Mouse (Mus musculus) layer of hippocampus, postnatal 25 days (tissue): Measurements from ENCODE around the gene Tifa. TPM values are rescaled to one million over a fixed set of nuclear protein-coding genes. Genes with fewer than 3 reads are reported as not detected.

ENCODE experiments used
- DNase-seq, 2 experiments: peaks; one replicate each; pipeline ENCODE4 v3.0.0; 2022; ENCODE audit warnings: mixed read lengths in 2 of 2, low spot score in 1 of 2; ENCODE audit errors: extremely low spot score in 1 of 2
- total RNA-seq, 2 experiments: library from RNA; stranded (reverse); gene quantifications; 2 replicates each; pipeline ENCODE4 v1.2.3; 2021

Gene Tifa
- total RNA-seq, 2 experiments from 2014 or later, result 6.3 to 6.5 TPM

DNA sequence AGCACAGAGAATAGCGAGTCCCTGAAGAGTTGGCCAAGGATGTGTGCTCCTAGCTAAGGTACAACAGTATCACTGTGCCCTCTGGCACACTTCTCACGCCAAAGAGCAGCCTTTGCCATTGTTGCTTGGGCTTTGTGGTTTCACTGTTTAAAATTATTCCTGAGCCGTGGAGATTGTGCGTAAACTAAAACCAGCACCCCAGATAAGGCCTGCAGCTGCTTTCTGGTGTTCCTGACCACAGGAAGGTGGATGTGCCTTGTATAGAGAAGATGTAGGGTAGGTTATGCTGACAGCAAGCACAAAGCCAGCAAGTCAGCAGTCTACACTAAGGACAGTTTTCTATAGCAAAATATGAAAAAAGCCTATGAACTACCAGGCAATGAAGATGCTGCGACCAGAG lies 31.6 kb downstream of the Tifa start:
- DNase-seq, result no peak

GRCm38 (mm10) chr3:127823886-127824863 lies 34.6 kb downstream of the Tifa start:
- DNase-seq, result no peak

- DNase-seq, result no peak
Measured at GRCm38 (mm10) chr3:127826503-127826902, 36.9 kb downstream of the Tifa start.

DNA sequence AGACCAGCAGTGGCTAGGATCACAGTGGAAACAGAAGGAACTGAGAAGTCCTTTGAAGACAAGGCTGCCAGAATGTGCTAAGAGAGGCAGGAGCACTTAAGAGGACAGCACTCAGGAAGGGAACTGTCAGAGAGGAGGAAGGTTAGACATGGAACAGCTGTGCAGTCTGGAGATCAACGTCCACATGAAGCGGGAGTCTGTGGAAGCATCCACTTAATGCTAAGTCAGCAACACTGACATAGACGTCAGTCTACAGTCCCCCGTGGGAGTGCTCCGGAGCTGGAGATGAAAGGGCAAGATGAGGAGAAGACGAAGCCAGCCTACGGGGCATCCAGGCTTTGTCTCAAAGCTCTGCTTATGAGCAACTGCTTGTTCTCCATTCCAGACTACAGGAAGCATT lies 37.5 kb downstream of the Tifa start:
- no peak for DNase-seq

DNA sequence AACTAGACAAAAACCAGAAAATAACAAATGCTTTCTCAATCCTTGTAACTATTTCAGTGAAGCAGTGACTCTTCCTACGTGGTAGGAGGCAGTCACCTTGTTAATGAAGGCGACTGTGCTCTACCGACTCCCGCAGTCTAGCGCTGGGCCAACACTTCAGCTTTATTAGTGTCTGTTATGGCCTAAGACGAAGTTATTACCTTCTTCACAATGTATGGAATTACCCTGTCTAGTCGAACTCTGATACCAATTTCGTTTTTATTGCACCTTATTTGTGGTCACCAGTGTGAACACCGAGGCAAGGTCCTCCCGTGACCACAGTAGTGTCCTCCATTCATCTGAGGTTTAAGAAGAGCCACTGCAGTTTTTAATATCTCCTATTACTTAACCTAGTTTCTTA lies 40.6 kb downstream of the Tifa start:
- DNase-seq, result no peak

GRCm38 (mm10) chr3:127831079-127831478 lies 41.5 kb downstream of the Tifa start:
- DNase-seq, result no peak

DNA sequence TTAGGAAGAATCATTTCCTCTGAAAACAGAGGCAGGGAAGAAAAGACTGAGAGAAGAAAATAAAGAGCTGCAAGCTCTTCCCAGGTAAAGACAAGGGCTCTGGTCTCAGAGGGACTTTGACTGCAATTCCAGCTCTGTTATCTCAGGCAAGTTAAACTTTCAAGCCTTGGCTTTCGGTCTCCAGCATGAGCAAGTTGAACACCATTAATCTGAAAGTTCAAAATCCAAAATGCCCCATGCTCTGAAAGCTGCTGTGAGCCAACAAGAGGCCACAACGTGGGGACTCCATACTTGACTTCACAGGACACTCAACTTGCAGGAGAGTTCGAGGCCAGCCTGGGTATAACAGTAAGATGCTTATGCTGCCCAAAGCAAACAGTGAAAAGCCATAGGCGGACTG lies 44.4 kb downstream of the Tifa start:
- DNase-seq, result no peak

- no peak for DNase-seq
Measured at GRCm38 (mm10) chr3:127835594-127835993, 46.0 kb downstream of the Tifa start.

- no peak for DNase-seq
Measured at GRCm38 (mm10) chr3:127836798-127837153, 47.2 kb downstream of the Tifa start.

DNA sequence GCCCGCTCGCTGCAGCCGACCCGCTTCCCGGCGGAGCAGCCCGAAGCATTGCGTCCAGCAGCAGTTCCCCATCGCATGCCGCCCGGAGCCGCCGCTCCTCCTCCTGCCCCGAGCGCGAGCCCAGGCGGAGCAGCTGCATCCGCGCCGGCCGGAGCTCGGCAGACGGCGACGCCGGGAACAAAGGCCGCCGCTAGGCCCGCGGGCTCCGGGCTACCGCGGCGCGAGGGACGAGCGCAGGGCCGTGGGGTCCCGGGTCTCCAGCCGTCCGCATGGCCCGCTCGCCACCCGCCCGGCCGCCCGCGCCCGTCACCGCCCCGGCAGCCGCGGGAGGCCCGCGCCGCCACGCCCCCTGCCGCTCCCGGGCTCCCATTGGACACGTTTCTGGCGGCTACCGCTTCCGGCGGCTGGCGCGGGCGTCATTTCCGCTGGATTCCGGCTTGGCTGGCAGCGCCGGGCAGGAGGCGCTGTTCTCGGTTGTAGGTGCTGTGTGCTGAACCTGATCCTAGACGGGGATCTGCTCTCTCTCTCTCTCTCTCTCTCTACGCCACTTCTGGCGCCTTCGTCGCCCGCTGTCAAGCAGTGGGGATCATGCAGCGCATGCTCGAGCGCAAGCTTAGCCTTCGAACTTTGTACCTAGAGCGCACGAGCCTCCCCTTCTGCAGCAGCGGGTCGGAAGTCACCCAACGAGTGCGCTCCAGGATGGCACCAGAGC lies 47.7 kb downstream of the Tifa start, which contains the start of gene Ap1ar:
Gene Ap1ar (minus strand): TSS at position 370 of the 712 bp plus-strand sequence.
- DNase-seq, result peak; percentile 93 to 95

- DNase-seq, result no peak
Measured at GRCm38 (mm10) chr3:127837972-127838644, 48.5 kb downstream of the Tifa start.

DNA sequence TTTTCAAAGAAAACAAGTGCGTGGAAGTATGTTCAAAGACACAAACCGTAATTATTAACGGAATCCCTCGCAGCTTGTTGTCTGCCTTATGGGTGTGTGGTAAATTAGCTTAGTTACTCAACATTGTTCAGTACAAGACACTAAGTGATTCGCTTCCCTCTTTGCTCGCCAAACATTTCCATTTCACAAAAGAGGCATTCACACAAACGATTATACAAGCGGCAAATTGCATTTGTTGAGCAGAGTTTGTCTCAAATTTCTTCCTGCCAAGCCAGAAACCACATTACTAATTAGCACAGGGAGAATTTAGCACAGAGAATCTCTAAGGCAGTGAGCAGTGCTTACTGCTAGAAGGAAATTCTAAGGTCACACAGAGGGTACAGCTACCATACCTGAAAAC lies 52.3 kb downstream of the Tifa start:
- no peak for DNase-seq

GRCm38 (mm10) chr3:127843324-127843940 lies 53.8 kb downstream of the Tifa start:
- no peak for DNase-seq

GRCm38 (mm10) chr3:127843941-127844327 lies 54.3 kb downstream of the Tifa start:
- no peak for DNase-seq

DNA sequence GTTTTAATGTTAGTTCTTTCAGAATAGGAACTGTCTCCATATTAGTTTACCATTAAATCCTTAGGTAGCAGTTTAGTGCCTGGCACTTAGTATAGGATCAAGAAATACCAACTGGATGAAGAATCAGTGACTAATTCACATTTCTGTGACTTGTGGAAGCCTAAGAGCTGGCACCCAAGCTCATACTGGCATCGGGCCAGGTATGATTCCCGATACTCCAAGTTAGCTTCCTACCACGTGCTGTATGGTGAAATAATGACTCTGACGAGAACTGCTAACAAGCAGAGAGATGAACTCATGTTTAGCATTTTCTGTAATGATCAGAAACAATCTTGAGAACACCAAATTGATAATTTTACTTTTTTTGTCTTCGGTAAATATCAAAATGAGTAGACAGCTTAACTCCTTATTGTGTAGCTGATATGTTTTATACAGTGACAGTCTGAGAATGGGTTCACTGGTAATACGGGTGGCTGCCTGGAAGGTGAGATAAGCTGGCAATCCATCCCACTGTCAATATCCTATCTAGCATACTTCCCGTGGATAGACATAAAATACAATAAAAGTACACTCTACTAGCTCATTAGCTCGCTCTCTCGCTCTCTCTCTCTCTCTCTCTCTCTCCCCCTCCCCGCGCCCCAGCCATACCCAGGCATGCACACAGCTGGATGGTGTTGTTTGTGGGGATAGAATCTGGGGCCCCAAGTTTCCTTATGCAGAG lies 58.6 kb downstream of the Tifa start:
- DNase-seq, result no peak

- no peak for DNase-seq
Measured at GRCm38 (mm10) chr3:127849922-127850321, 60.3 kb downstream of the Tifa start.

DNA sequence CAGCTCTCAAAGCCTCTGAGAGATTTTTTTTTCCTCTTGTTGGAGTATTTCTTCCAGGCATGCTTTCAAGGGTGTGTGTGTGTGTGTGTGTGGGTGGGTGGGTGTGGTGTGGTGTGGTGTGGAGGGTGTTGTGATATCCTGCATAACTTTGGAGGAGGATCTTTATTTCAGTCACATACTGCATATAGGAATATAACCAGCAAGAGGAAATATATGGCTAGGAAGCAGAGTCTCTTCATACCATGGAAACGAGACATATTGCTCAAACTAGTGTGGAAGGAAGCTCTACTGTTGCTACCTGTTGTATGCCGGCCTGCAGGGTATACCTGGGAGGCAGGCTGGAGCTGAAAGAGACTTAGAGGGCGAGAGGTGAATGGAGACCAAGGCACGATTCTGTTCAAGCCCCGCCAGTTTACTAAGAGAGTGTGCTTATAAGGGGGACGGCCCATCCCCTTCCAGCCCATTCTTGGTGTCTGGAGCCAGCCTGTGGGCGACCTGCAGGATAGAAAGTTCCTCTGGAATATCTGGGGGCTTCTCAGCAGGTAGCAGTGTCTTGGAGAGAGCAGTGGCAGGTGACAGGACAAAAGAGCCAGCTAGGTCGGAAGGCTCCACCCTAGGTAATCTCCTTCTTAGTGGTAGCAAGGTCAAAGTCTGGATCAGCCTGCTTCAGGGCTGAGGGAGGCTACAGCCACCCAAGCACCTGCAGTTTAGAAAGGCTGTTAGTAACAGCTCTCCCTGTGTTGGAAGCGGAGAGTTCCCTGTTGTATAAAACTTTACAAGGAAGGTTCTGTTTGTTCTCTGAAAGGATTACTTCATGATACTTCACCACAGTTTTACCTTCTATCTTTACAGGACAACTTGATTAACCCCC lies 61.4 kb downstream of the Tifa start:
- no peak for DNase-seq

DNA sequence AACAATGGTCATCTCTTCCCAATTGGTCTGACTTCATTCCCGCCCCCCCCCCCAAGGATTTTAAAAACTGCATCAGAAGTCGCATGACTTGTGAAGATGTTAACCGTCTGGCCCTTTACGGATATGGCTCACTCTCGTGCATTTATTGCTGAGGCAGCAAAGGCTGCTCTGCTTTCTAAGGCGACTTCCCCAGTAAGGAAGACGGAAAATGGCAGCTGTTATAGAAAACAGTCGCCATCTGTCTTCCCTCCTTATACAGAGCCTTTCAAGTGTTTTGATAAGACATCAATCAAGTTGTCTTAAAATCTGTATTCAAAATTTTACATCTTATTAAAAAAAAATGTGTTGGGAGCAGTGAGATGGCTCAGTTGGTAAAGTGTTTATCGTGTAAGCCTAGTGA lies 63.1 kb downstream of the Tifa start:
- DNase-seq, result no peak
